Mouse (Mus musculus) erythroid progenitor cell, adult 5-6 weeks (primary cell): ENCODE results near the gene Ern1. TPM values are rescaled to one million over a fixed set of nuclear protein-coding genes. Genes with fewer than 3 reads are reported as not detected.
"Not testable (repeated sequence)": the region's sequence is repeated elsewhere in the genome, so short reads cannot be mapped to it uniquely, and the experiment has no call there.

ENCODE experiments used
- ATAC-seq: replicated peaks from 2 replicates; pipeline ENCODE4 v1.8.0; 2016; ENCODE audit warnings: moderate number of reproducible peaks, mild to moderate bottlenecking, moderate TSS enrichment, inconsistent platforms; ENCODE audit not compliant: poor library complexity, low FRiP score, severe bottlenecking
- total RNA-seq, 2 experiments: library from RNA; stranded (forward) in 1 of 2; stranded (reverse) in 1 of 2; fragments of 150-400 nt in 1 of 2; fragments of 186-747, 209-891 nt in 1 of 2; gene quantifications; 2 replicates each; pipeline versions ENCODE4 v1.2.3 to v1.2.4; 2015 to 2017; ENCODE audit warnings: low replicate concordance in 2 of 2

The Ern1 gene
- total RNA-seq, 2 experiments from 2014 or later: 6.7 to 8.8 TPM

DNA sequence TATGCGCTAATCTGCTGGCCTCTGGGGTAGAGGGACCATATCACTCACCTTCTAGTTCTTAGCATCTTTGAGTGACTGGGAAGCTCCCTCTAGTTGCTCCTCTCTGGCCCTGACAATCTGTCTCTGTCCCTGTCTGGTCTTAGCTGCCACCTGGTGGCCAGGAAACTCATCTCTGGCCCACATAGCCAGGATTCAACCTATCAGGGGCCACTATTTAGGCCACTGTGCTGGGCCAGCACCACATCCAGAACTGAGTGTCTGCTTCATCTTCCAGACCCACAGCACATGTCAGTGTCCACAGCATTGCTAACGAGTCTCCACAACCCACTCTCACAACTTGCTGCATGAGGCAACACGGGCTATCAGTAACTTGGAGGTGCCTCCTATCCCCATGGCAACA is 90.0 kb downstream of the Ern1 start:
- ATAC-seq: no peak

- not testable (repeated sequence) for ATAC-seq
Observed at GRCm38 (mm10) chr11:106394055-106394454, 93.6 kb downstream of the Ern1 start.

GRCm38 (mm10) chr11:106393331-106393616 is 94.4 kb downstream of the Ern1 start:
- ATAC-seq: no peak

GRCm38 (mm10) chr11:106392597-106393330 is 94.9 kb downstream of the Ern1 start:
- peak; percentile 74 for ATAC-seq

DNA sequence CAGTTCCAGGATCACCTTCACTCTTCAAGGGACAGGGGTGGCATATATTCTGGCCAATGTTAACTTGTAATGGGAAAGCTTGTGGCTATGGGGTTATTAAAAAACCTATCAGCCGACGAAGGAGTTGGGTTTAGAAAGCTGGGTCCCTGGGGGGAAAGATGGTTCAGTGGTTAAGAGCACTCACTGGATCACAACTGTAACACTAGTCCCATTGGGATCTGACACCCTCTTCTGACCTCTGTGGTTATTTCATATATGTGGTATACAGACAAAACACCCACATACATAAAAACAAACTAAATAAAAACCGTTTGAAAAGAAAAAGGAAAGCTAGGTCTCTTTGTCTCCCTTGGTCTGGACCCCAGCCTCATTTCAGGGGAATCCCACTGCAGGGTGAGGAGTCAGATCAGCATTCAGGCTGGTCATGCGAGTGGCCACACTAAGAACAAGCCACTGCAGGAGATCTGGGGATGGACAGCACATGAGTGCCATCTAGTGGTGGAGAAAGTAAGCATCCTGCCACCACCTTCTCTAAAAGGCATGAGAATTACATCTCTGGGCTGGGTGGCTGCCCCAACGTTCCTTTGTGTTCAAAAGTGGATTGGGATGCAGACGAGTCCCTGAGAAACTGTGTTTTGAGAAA is 96.0 kb downstream of the Ern1 start:
- ATAC-seq: peak; percentile 80

DNA sequence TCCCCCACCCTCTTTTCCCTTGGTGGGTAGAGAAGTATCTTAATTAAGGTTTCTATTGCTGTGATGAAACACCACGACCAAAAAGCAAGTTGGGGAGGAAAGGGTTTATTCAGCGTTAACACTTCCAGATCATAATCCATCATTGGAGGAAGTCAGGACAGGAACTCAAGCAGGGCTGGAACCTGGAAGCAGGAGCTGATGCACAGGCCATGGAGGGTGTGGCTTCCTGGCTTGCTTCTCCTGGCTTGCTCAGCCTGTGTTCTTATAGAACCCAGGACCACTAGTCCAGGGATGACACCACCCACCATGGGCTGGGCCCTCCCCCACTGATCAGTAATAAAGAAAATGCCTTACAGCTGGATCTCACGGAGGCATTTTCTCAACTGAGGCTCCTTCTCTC is 96.9 kb downstream of the Ern1 start:
- ATAC-seq: no peak

GRCm38 (mm10) chr11:106389611-106390010 is 98.0 kb downstream of the Ern1 start:
- ATAC-seq: no peak

DNA sequence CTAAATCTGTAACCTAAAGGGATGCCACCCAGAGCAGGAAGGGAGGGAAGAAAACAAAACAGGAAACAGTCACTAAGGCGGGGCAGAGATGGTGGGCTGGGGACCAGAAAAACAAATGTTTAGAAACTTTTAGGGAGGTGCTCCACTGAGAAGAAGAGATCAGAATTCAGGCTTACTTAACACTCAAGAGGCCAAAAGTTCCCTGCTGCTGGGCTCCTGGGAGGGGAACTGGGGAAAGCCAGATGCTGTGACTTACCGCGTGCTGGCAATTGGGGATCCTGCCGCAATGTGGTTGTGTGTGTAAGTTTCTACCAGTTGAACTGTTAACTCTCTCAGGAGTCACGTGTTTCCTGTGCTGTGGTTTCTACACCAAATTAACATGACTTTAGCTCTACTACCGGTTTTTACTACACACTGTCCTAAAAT is 99.8 kb downstream of the Ern1 start, which contains the start of gene Icam2:
TSS of gene Icam2 (minus strand) at position 285 of the 426 bp plus-strand sequence.
- ATAC-seq: no peak

DNA sequence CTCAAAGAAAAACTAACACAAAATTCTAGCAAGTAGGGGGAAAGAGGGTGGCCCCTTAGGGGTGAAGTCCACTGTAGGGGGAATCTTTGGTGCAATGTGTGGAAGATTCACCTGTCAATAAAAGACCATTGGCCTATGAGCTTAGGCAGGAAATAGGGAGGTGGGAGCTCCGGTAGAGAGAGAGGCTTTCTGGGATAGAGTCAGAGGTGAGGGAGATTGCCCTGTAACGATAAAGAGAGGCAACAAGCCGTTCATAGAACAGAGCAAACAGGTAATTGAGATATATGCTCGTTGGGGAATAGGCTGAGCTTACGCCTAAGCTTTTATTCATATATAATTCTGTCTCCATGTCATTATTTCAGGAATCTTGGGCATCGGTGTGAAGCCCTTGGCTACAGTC is 100.6 kb downstream of the Ern1 start:
- no peak for ATAC-seq

DNA sequence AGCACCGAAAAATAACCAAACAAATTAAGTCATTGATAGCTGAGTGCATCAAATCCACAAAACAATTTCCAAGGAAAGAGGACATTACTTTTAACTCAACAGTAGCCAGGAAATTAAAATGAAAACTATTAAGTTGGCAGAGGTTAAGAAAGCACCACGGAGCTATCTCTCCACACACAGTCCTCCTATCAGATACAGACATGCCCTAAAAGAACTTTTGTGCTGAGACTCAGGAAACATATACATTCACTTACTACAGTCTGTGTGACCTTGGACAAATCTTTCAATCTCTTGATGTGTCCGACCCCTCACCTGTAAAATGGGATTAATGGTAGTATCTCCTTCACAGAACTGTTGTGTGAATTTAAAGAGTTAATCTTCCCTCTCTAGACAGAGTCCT is 101.2 kb downstream of the Ern1 start:
- ATAC-seq: no peak

- ATAC-seq: no peak
Observed at GRCm38 (mm10) chr11:106383051-106383790, 104.4 kb downstream of the Ern1 start.

DNA sequence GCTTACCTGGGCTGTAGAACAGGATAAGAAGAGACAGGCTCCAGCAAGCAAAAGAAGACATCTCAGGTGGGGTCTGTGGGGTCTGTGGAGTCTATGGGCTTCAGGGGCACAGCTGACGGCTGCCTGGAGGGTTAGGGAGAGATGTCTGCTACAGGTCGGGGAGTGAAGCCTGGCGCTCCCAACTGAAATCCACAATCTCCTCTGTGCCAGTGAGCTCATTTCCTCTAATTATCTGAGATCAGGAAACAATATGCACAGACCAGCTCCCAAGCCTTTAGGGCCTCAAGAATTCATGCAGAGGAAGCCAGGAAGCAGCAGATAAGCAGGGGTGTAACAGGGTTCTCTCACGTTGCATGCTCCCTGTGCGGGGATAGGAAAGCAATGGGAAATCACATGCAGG is 105.2 kb downstream of the Ern1 start:
- no peak for ATAC-seq

- ATAC-seq: no peak
Observed at GRCm38 (mm10) chr11:106381883-106382282, 105.8 kb downstream of the Ern1 start.

- ATAC-seq: no peak
Observed at GRCm38 (mm10) chr11:106381011-106381410, 106.6 kb downstream of the Ern1 start.

- no peak for ATAC-seq
Observed at GRCm38 (mm10) chr11:106374979-106375378, 112.7 kb downstream of the Ern1 start.

- no peak for ATAC-seq
Observed at GRCm38 (mm10) chr11:106374559-106374958, 113.1 kb downstream of the Ern1 start.

GRCm38 (mm10) chr11:106373998-106374397 is 113.7 kb downstream of the Ern1 start:
- ATAC-seq: no peak

GRCm38 (mm10) chr11:106366316-106366715 is 121.3 kb downstream of the Ern1 start:
- peak; percentile 63; the same call in 1 of the 2 replicates for ATAC-seq

DNA sequence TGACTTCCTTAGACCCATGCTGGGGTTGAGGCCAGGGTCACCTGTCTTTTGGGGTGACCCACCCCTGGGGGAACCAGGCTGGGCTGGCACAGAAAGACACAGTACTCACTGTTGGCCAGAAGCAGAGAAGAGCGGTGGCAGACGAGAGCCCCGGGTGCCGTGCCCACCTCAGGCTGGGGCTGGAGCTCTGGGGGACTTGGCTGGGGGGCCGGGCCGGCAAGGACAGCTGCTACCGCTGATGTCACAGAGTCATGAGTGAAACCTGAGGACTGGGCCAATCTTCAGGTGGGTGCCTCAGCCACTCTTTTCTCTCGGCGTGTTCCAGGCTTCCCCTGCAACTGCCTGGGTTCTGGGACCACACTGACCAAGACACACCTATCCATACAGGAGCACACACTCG is 122.3 kb downstream of the Ern1 start, which contains the start of gene Prr29:
TSS of gene Prr29 (plus strand) at position 107 of the 400 bp plus-strand sequence.
- ATAC-seq: 0 out of 2 replicates have a peak, but pooled peaks have one; percentile 39

GRCm38 (mm10) chr11:106364712-106365111 is 122.9 kb downstream of the Ern1 start:
- ATAC-seq: no peak

DNA sequence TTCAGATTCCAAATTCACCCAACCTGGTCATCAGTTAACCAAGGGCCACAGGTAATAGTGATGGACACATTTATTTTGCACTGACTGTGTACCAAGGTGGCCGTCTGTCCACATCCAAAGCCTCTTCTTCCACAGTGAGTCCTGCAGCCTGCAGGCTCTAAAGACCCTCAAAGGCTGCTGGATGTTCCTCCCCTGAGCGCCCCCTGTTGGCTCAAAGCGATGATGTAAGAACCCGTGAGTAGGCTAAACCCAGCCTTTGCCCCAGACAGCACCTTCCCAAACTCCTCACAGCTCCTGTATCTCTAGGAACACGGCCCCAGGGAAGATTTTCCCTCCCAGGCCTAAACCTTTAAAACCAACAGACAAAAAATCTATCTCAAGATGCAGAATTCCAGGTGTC is 128.3 kb downstream of the Ern1 start:
- no peak for ATAC-seq
